Mouse (Mus musculus): ENCODE results near the gene Rhno1. TPM values are rescaled to one million over a fixed set of nuclear protein-coding genes. Genes with fewer than 3 reads are reported as not detected.

Gene Rhno1
- polyA plus RNA-seq, 1 experiment from 2014 or later: 118 TPM

- Histone ChIP-seq H3K27ac (replicated peaks) (no peak overlapping the region), H3K4me3 (replicated peaks) (no peak overlapping the region), H3K27me3 (no peaks in the 10 kb centered on the region), H3K36me3 (peaks cover 23% of the 10 kb centered on the region), H3K4me2 (replicated peaks) (no peak overlapping the region), H3K9me3 (replicated peaks) (no peaks in the 10 kb centered on the region), H3K4me1 (peaks cover 48% of the 10 kb centered on the region), H3K9ac (no peak overlapping the region)
- no peak for ATAC-seq (ENCODE audit: insufficient number of reproducible peaks, low FRiP score, low TSS enrichment, low read depth)
- 27% methylated on average over 2 of the region's 2 CpGs for WGBS
Measured at GRCm38 (mm10) chr6:128358999-128359398, 3.7 kb downstream of the Rhno1 start.

GRCm38 (mm10) chr6:128355726-128356416 is 6.8 kb downstream of the Rhno1 start, which contains the start of gene Tulp3:
Gene Tulp3 (minus strand): TSS chr6:128355851.
- WGBS: under 1% methylated on average over 41 of the region's 42 CpGs
- ATAC-seq (ENCODE audit: insufficient number of reproducible peaks, low FRiP score, low TSS enrichment, low read depth): peak; percentile 98
- peaks cover 40% of the 10 kb centered on the region for H3K4me1 ChIP-seq
- no peaks in the 10 kb centered on the region for H3K9me3 ChIP-seq (replicated peaks)
- peaks cover 24% of the 10 kb centered on the region for H3K36me3 ChIP-seq
- peak within 1 kb of the TSS; percentile 78 for H3K4me2 ChIP-seq (replicated peaks)
- peak within 1 kb of the TSS; percentile 95 for H3K27ac ChIP-seq (replicated peaks)
- H3K4me3 ChIP-seq (replicated peaks): peak within 1 kb of the TSS; percentile 85
- H3K9ac ChIP-seq: peak within 1 kb of the TSS; percentile 72
- H3K27me3 ChIP-seq: no peaks in the 10 kb centered on the region

- peak overlapping the region; percentile 85 for H3K4me3 ChIP-seq (replicated peaks)
- H3K27ac ChIP-seq (replicated peaks): peak overlapping the region; percentile 95
- peaks cover 30% of the 10 kb centered on the region for H3K36me3 ChIP-seq
- H3K9ac ChIP-seq: peak overlapping the region; percentile 72
- H3K9me3 ChIP-seq (replicated peaks): no peaks in the 10 kb centered on the region
- peaks cover 37% of the 10 kb centered on the region for H3K4me1 ChIP-seq
- peak overlapping the region; percentile 78 for H3K4me2 ChIP-seq (replicated peaks)
- no peaks in the 10 kb centered on the region for H3K27me3 ChIP-seq
- ATAC-seq (ENCODE audit: insufficient number of reproducible peaks, low FRiP score, low TSS enrichment, low read depth): peak; percentile 39
- WGBS: under 1% methylated on average over 28 of the region's 28 CpGs
Measured at GRCm38 (mm10) chr6:128355201-128355681, 7.5 kb downstream of the Rhno1 start.

- H3K27me3 ChIP-seq: no peaks in the 10 kb centered on the region
- H3K4me3 ChIP-seq (replicated peaks): peak overlapping the region; percentile 85
- H3K4me1 ChIP-seq: peaks cover 33% of the 10 kb centered on the region
- no peak overlapping the region for H3K27ac ChIP-seq (replicated peaks)
- H3K9ac ChIP-seq: no peak overlapping the region
- no peak for ATAC-seq (ENCODE audit: insufficient number of reproducible peaks, low FRiP score, low TSS enrichment, low read depth)
- no peaks in the 10 kb centered on the region for H3K9me3 ChIP-seq (replicated peaks)
- WGBS: 35% methylated on average over 3 of the region's 3 CpGs
- H3K36me3 ChIP-seq: peaks cover 30% of the 10 kb centered on the region
- peak overlapping the region; percentile 78 for H3K4me2 ChIP-seq (replicated peaks)
Measured at GRCm38 (mm10) chr6:128354140-128354539, 8.6 kb downstream of the Rhno1 start.

- Histone ChIP-seq H3K4me1 (peaks cover 36% of the 10 kb centered on the region), H3K4me2 (replicated peaks) (no peak overlapping the region), H3K9ac (no peak overlapping the region), H3K27me3 (no peaks in the 10 kb centered on the region), H3K4me3 (replicated peaks) (no peak overlapping the region), H3K27ac (replicated peaks) (peak overlapping the region; percentile 29), H3K36me3 (peaks cover 8% of the 10 kb centered on the region; the same call in 1 of the 2 replicates), H3K9me3 (replicated peaks) (no peaks in the 10 kb centered on the region)
- no peak for ATAC-seq (ENCODE audit: insufficient number of reproducible peaks, low FRiP score, low TSS enrichment, low read depth)
- WGBS: 24% methylated on average over 7 of the region's 7 CpGs
Measured at GRCm38 (mm10) chr6:128349711-128350110, 13.0 kb downstream of the Rhno1 start.

GRCm38 (mm10) chr6:128346782-128347181 is 15.9 kb downstream of the Rhno1 start:
- no peak overlapping the region for H3K9ac ChIP-seq
- H3K9me3 ChIP-seq (replicated peaks): no peaks in the 10 kb centered on the region
- H3K4me3 ChIP-seq (replicated peaks): no peak overlapping the region
- 55% methylated on average over 6 of the region's 6 CpGs for WGBS
- H3K4me2 ChIP-seq (replicated peaks): no peak overlapping the region
- ATAC-seq (ENCODE audit: insufficient number of reproducible peaks, low FRiP score, low TSS enrichment, low read depth): no peak
- H3K36me3 ChIP-seq: peaks cover 16% of the 10 kb centered on the region; the same call in 1 of the 2 replicates
- peaks cover 24% of the 10 kb centered on the region for H3K4me1 ChIP-seq
- no peaks in the 10 kb centered on the region for H3K27me3 ChIP-seq
- peak overlapping the region; percentile 68 for H3K27ac ChIP-seq (replicated peaks)

GRCm38 (mm10) chr6:128345623-128346022 is 17.1 kb downstream of the Rhno1 start:
- 79% methylated on average over 10 of the region's 10 CpGs for WGBS
- H3K9ac ChIP-seq: no peak overlapping the region
- H3K27me3 ChIP-seq: no peaks in the 10 kb centered on the region
- no peaks in the 10 kb centered on the region for H3K9me3 ChIP-seq (replicated peaks)
- peaks cover 13% of the 10 kb centered on the region; the same call in 1 of the 2 replicates for H3K36me3 ChIP-seq
- no peak overlapping the region for H3K27ac ChIP-seq (replicated peaks)
- peaks cover 28% of the 10 kb centered on the region for H3K4me1 ChIP-seq
- no peak overlapping the region for H3K4me2 ChIP-seq (replicated peaks)
- no peak for ATAC-seq (ENCODE audit: insufficient number of reproducible peaks, low FRiP score, low TSS enrichment, low read depth)
- no peak overlapping the region for H3K4me3 ChIP-seq (replicated peaks)

- Histone ChIP-seq H3K27me3 (no peaks in the 10 kb centered on the region), H3K36me3 (peaks cover 12% of the 10 kb centered on the region; the same call in 1 of the 2 replicates), H3K9ac (no peak overlapping the region), H3K4me3 (replicated peaks) (no peak overlapping the region), H3K4me1 (peaks cover 42% of the 10 kb centered on the region), H3K4me2 (replicated peaks) (no peak overlapping the region), H3K9me3 (replicated peaks) (no peaks in the 10 kb centered on the region), H3K27ac (replicated peaks) (0 out of 2 replicates have a peak overlapping the region, but pooled peaks have one; percentile 13)
- ATAC-seq (ENCODE audit: insufficient number of reproducible peaks, low FRiP score, low TSS enrichment, low read depth): no peak
- 76% methylated on average over 11 of the region's 11 CpGs for WGBS
Measured at GRCm38 (mm10) chr6:128341956-128342723, 20.6 kb downstream of the Rhno1 start.

GRCm38 (mm10) chr6:128338876-128339275 is 23.8 kb downstream of the Rhno1 start:
- Histone ChIP-seq H3K4me1 (peaks cover 43% of the 10 kb centered on the region), H3K27ac (replicated peaks) (peak overlapping the region; percentile 61), H3K27me3 (no peaks in the 10 kb centered on the region), H3K9me3 (replicated peaks) (no peaks in the 10 kb centered on the region), H3K4me3 (replicated peaks) (no peak overlapping the region), H3K9ac (no peak overlapping the region), H3K4me2 (replicated peaks) (no peak overlapping the region), H3K36me3 (peaks cover 34% of the 10 kb centered on the region)
- peak; percentile 87 for ATAC-seq (ENCODE audit: insufficient number of reproducible peaks, low FRiP score, low TSS enrichment, low read depth)
- 16% methylated on average over 5 of the region's 5 CpGs for WGBS

GRCm38 (mm10) chr6:128337467-128337866 is 25.2 kb downstream of the Rhno1 start:
- 79% methylated on average over 7 of the region's 7 CpGs for WGBS
- Histone ChIP-seq H3K9ac (no peak overlapping the region), H3K9me3 (replicated peaks) (no peaks in the 10 kb centered on the region), H3K4me1 (peaks cover 40% of the 10 kb centered on the region), H3K4me3 (replicated peaks) (no peak overlapping the region), H3K27me3 (no peaks in the 10 kb centered on the region), H3K36me3 (peaks cover 42% of the 10 kb centered on the region), H3K4me2 (replicated peaks) (no peak overlapping the region), H3K27ac (replicated peaks) (no peak overlapping the region)
- ATAC-seq (ENCODE audit: insufficient number of reproducible peaks, low FRiP score, low TSS enrichment, low read depth): no peak
